13 mouse cellular contexts compared by ENCODE assay signal in the genomic region with DNA sequence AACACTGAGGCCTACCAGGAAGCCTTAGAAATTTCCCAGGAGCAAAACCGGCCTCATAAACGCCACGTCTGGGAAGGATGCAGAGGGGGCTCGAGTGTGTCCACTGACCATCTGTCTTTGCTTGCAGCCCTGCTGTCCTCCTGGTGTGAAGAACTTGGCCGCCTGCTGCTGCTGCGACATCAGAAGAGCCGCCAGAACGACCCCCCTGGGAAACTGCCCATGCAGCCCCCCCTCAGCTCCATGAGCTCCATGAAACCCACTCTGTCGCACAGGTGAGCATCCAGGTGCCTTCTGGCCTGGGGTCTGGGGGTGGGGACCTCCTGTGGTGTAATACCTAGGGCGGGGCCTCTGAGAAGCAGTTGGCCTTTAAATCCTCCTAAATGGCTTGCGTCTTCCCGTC. TPM values are rescaled to one million over a fixed set of nuclear protein-coding genes. Genes with fewer than 3 reads are reported as not detected.
DNase-seq lines count a peak whose midpoint lies in the region; ATAC-seq lines count a peak whose summit lies in the region.
"Had no signal": no experiment of that assay in that cellular context is flagged by ENCODE, and none has a peak within 500 bp of the region (broad histone marks: within the 10 kb centered on the region; RNA-seq: fewer than 3 reads in every experiment).

No protein-coding gene starts in this region.

- H3K4me2 ChIP-seq in heart, embryonic 16.5 days (ENCODE audit: low read depth, low read length), result no peak overlapping the region
- no peak overlapping the region for H3K4me2 ChIP-seq in limb, embryonic 13.5 days (replicated peaks)
- H3K4me2 ChIP-seq: lung, embryonic 14.5 days had no signal

- 0 out of 2 replicates have a peak overlapping the region, but pooled peaks have one; percentile 38 for H3K9ac ChIP-seq in heart, embryonic 16.5 days (ENCODE audit: low read length)
- no peak overlapping the region for H3K9ac ChIP-seq in limb, embryonic 13.5 days
- H3K9ac ChIP-seq: lung, embryonic 14.5 days had no signal

- peaks cover 24% of the 10 kb centered on the region for H3K36me3 ChIP-seq in heart, embryonic 16.5 days (ENCODE audit: control insufficient read depth, insufficient read depth)
- peaks cover 83% of the 10 kb centered on the region for H3K36me3 ChIP-seq in forebrain, embryonic 10.5 days (replicated peaks)
- peaks cover 74% of the 10 kb centered on the region for H3K36me3 ChIP-seq in limb, embryonic 13.5 days

- H3K27me3 ChIP-seq in heart, embryonic 16.5 days (ENCODE audit: control insufficient read depth, insufficient read depth, low read length), result no peaks in the 10 kb centered on the region
- H3K27me3 ChIP-seq in forebrain, embryonic 10.5 days (ENCODE audit: poor library complexity, severe bottlenecking), result no peaks in the 10 kb centered on the region
- H3K27me3 ChIP-seq in limb, embryonic 13.5 days, result no peaks in the 10 kb centered on the region

- DNase-seq in cerebellum, adult 11-12 months, result peak; percentile 65
- no peak for DNase-seq in cerebellum, postnatal 25 days
- DNase-seq in heart, postnatal 14 days, result no peak
- DNase-seq in forebrain, embryonic 10.5 days (ENCODE audit: extremely low spot score, low spot score), result no peak
- no peak for DNase-seq in layer of hippocampus, adult 11-12 months (ENCODE audit: low spot score)
- DNase-seq in frontal cortex, postnatal 10 days (ENCODE audit: low spot score in 2 of 2), result no peak
- DNase-seq: adrenal gland, postnatal 25 days; kidney, adult 9 months; lung, embryonic 14.5 days; spleen, adult 18-20 months; thymus, adult 18-20 months had no signal

- no peaks in the 10 kb centered on the region for H3K9me3 ChIP-seq in heart, embryonic 16.5 days (replicated peaks; ENCODE audit: control insufficient read depth, low read length)
- no peaks in the 10 kb centered on the region for H3K9me3 ChIP-seq in forebrain, embryonic 10.5 days
- no peaks in the 10 kb centered on the region for H3K9me3 ChIP-seq in limb, embryonic 13.5 days

- no peak for ATAC-seq in heart, embryonic 16.5 days (replicated peaks; ENCODE audit: extremely low read depth, insufficient read depth, low FRiP score)
- ATAC-seq in limb, embryonic 13.5 days (ENCODE audit: low FRiP score, low read depth), result no peak

- intact Hi-C loops in heart, postnatal 14 days (cut with DNase I), result loop anchor here (2.0 kb wide), 1 partner anchor 21 kb away; no protein-coding TSS in a partner anchor

- peaks cover 78% of the 10 kb centered on the region for H3K4me1 ChIP-seq in heart, embryonic 16.5 days (ENCODE audit: control insufficient read depth, insufficient read depth, low read length)
- H3K4me1 ChIP-seq in forebrain, embryonic 10.5 days, result peaks cover 51% of the 10 kb centered on the region
- peaks cover 49% of the 10 kb centered on the region for H3K4me1 ChIP-seq in limb, embryonic 13.5 days

- H3K27ac ChIP-seq in heart, embryonic 16.5 days (ENCODE audit: low read length), result peak overlapping the region; percentile 64
- peak overlapping the region; percentile 54 for H3K27ac ChIP-seq in forebrain, embryonic 10.5 days
- H3K27ac ChIP-seq in limb, embryonic 13.5 days, result peak overlapping the region; percentile 28; the same call in 1 of the 2 replicates

- no peak overlapping the region for H3K4me3 ChIP-seq in heart, embryonic 16.5 days (ENCODE audit: low read length)
- no peak overlapping the region for H3K4me3 ChIP-seq in forebrain, embryonic 10.5 days
- H3K4me3 ChIP-seq in limb, embryonic 13.5 days, result no peak overlapping the region

- 80% methylated on average over 12 of the region's 12 CpGs for WGBS in heart, embryonic 16.5 days
- WGBS in forebrain, embryonic 10.5 days, result 79% methylated on average over 12 of the region's 12 CpGs
- WGBS in limb, embryonic 13.5 days, result 50% methylated on average over 12 of the region's 12 CpGs

RNA-seq across cellular contexts. Expression of a gene that starts 58.2 kb away (rescaled TPM):
- polyA plus RNA-seq in heart, embryonic 16.5 days (2015; fragmentation: Nextera tagmentation; extraction: Ambion mirVana), result 118 and 121 TPM in 2 replicates
- total RNA-seq in heart, postnatal 14 days (2021), result 100 to 1,000 TPM; 238 to 261 TPM
- 65.8 and 71.0 TPM in 2 replicates for polyA plus RNA-seq in forebrain, embryonic 10.5 days (2016; fragmentation: Nextera tagmentation; extraction: Ambion mirVana)
- polyA plus RNA-seq in limb, embryonic 13.5 days (2015; fragmentation: Nextera tagmentation; extraction: Ambion mirVana), result 31.8 and 34.4 TPM in 2 replicates
